Comparison of ENCODE assay signal across 23 mouse cellular contexts in genomic region chr6:145404369-145405051, GRCm38 (mm10).
DNase-seq lines count a peak whose midpoint lies in the region; ATAC-seq lines count a peak whose summit lies in the region.
"Had no signal": no experiment of that assay in that cellular context is flagged by ENCODE, and none has a peak within 500 bp of the region (broad histone marks: within the 10 kb centered on the region; RNA-seq: fewer than 3 reads in every experiment).

No protein-coding gene starts in this region.

- no peak overlapping the region for H3K4me2 ChIP-seq in midbrain, embryonic 13.5 days (replicated peaks)
- H3K4me2 ChIP-seq: liver, embryonic 11.5 days; midbrain, embryonic 11.5 days; neural tube, embryonic 13.5 days had no signal

- H3K36me3 ChIP-seq in midbrain, embryonic 13.5 days: no peaks in the 10 kb centered on the region
- H3K36me3 ChIP-seq: limb, embryonic 10.5 days; neural tube, embryonic 13.5 days had no signal

- no peaks in the 10 kb centered on the region for H3K9me3 ChIP-seq in midbrain, embryonic 13.5 days
- H3K9me3 ChIP-seq: limb, embryonic 10.5 days; neural tube, embryonic 13.5 days had no signal

- DNase-seq in kidney, postnatal 10 days: peak; percentile 1
- no peak for DNase-seq in kidney, adult 11 months
- DNase-seq in A20 (ENCODE audit: low read depth, low spot score) (peak; percentile 68), NIH3T3 (ENCODE audit: low read depth) (peak; percentile 49)
- DNase-seq: adrenal gland, postnatal 25 days; cerebellum, adult 11 months; cerebellum, postnatal 25 days; embryo, embryonic 11 days; gastrocnemius, postnatal 10 days; kidney, adult 18-20 months; lung, adult 18-20 months; lung, postnatal 36 days; right cerebral cortex, postnatal 14 days; spleen, adult 18-20 months; thymus, adult 18-20 months had no signal

- ATAC-seq in megakaryocyte progenitor cell, adult 5-6 weeks (replicated peaks; ENCODE audit: poor library complexity): 0 out of 2 replicates have a peak, but pooled peaks have one; percentile 37
- ATAC-seq in monocyte, adult 5-6 weeks (replicated peaks; ENCODE audit: insufficient number of reproducible peaks, low FRiP score, low TSS enrichment, poor library complexity, severe bottlenecking): no peak
- ATAC-seq in midbrain, embryonic 13.5 days: no peak

- no peaks in the 10 kb centered on the region for H3K4me1 ChIP-seq in midbrain, embryonic 13.5 days (replicated peaks)
- H3K4me1 ChIP-seq: neural tube, embryonic 13.5 days had no signal

- 88% methylated on average over 10 of the region's 10 CpGs for WGBS in midbrain, embryonic 13.5 days

- H3K4me3 ChIP-seq in midbrain, embryonic 13.5 days (replicated peaks): no peak overlapping the region
- H3K4me3 ChIP-seq: limb, embryonic 10.5 days; neural tube, embryonic 13.5 days had no signal

- H3K27me3 ChIP-seq in midbrain, embryonic 13.5 days: no peaks in the 10 kb centered on the region
- H3K27me3 ChIP-seq: neural tube, embryonic 13.5 days had no signal

- H3K9ac ChIP-seq in midbrain, embryonic 13.5 days (replicated peaks): no peak overlapping the region
- H3K9ac ChIP-seq: neural tube, embryonic 13.5 days had no signal

- H3K27ac ChIP-seq in midbrain, embryonic 13.5 days: no peak overlapping the region
- H3K27ac ChIP-seq: kidney, postnatal 0 days; limb, embryonic 10.5 days; neural tube, embryonic 13.5 days had no signal
